Mouse (Mus musculus): ENCODE results near the gene Prox1. TPM values are rescaled to one million over a fixed set of nuclear protein-coding genes. Genes with fewer than 3 reads are reported as not detected.

The Prox1 gene
- not detected for polyA plus RNA-seq (2017; shearing (Covaris generic))

DNA sequence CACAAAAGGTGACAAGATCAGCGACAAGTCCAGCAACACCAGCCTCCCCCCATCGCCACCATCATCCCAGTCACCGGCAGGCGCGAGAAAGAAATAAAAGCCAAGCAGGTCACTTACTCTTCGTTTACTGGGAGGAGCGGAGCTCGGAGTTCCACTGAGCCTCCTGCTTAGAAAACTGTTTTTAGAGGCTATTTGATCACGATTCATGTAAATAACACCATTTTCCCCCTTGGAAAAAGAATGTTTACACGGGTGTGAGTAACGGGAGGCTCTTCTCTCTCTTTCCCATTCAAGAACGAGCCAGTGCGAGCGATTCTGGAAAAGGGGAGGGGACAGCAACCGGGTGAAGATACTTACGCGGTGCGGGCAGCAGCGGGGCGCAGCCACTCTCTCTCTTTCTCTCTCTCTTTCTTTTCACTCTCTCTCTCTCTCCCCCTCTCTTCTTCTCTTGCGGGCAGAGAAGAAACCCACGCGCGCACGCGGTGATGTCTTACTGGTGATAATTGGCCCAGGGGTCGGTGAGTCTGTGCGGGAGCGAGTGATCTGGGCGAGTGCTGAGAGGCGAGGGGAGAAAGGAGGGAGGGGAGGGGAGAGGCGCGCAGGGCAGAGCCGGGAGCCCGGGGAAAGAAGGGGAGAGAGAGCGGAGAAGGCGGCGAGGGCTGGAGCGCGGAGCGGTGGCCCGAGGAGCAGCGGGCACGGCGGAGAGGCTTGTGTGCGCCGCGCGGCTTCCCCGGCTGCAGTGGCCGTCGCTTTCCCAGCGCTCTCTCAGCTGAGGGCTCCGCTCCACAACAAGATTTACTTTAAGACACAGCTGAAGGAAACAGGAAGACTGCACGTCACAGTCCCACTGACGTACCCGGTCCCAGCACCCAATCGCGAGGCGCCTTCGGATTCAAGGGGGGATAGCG is at the start of gene Prox1:
TSS of gene Prox1 (minus strand) at position 804 of the 908 bp plus-strand sequence.

Other genes with a start within 250 kb of the Prox1 start
- 14.5 TPM for gene Smyd2, start 248.4 kb downstream of the Prox1 start, polyA plus RNA-seq (2017; shearing (Covaris generic))